17 mouse cellular contexts compared by ENCODE assay signal in the genomic region with DNA sequence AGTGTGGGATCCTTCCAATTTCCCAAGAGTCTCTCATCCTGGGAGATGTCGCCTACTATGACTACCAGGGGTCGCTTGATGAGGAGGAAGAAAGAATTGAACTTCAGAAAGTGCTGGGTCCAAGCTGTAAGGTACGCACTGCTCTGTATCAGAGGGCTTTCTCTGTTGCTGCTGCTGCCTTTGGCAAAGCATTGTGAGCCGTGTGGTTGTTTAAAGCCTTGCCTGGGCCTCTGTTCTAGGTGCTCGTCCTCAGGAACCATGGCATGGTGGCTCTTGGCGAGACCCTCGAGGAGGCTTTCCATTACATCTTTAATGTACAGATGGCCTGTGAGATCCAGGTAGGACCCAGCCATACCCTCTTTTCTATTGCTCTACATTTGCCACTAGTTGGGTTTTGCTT.
"Had no signal": no experiment of that assay in that cellular context is flagged by ENCODE, and none has a peak within 500 bp of the region (broad histone marks: within the 10 kb centered on the region; RNA-seq: fewer than 3 reads in every experiment).

No protein-coding gene starts in this region.

- H3K27ac ChIP-seq: neural tube, embryonic 12.5 days; neural tube, embryonic 13.5 days; neural tube, embryonic 15.5 days; stomach, embryonic 15.5 days; stomach, postnatal 0 days had no signal

- H3K4me1 ChIP-seq: neural tube, embryonic 12.5 days; neural tube, embryonic 13.5 days; neural tube, embryonic 15.5 days; stomach, embryonic 15.5 days had no signal

- H3K9me3 ChIP-seq: neural tube, embryonic 12.5 days; neural tube, embryonic 13.5 days; neural tube, embryonic 15.5 days; stomach, embryonic 15.5 days had no signal

- DNase-seq: retina, postnatal 1 day; right cerebral cortex, adult 18-20 months; right cerebral cortex, postnatal 14 days; right cerebral cortex, postnatal 25 days; right cerebral cortex, postnatal 4 days; spleen, adult 18-20 months; thymus, adult 18-20 months; thymus, adult 2 months; thymus, postnatal 14 days; thymus, postnatal 25 days; thymus, postnatal 36 days; thymus, postnatal 4 days had no signal

- H3K4me3 ChIP-seq: neural tube, embryonic 12.5 days; neural tube, embryonic 13.5 days; neural tube, embryonic 15.5 days; stomach, embryonic 15.5 days had no signal

- H3K27me3 ChIP-seq: neural tube, embryonic 12.5 days; neural tube, embryonic 13.5 days; neural tube, embryonic 15.5 days; stomach, embryonic 15.5 days had no signal
